Mouse (Mus musculus): Measurements from ENCODE around the gene Fam76a.

The Fam76a gene

GRCm38 (mm10) chr4:132883561-132884063 lies 38.7 kb downstream of the Fam76a start:
- DNase-seq = no peak

- DNase-seq = peak; percentile 23
These were observed 47.8 kb downstream of the Fam76a start for GRCm38 (mm10) chr4:132874363-132875097.

- DNase-seq = peak; percentile 9
These were observed 48.6 kb downstream of the Fam76a start for GRCm38 (mm10) chr4:132873481-132874362.

GRCm38 (mm10) chr4:132871116-132871515 lies 51.2 kb downstream of the Fam76a start:
- DNase-seq = no peak

- no peak for DNase-seq
These were observed 57.5 kb downstream of the Fam76a start for GRCm38 (mm10) chr4:132864856-132865255.

GRCm38 (mm10) chr4:132863012-132863411 lies 59.3 kb downstream of the Fam76a start:
- no peak for DNase-seq

- DNase-seq = no peak
These were observed 61.5 kb downstream of the Fam76a start for GRCm38 (mm10) chr4:132860880-132861279.
